Mouse (Mus musculus) ES-E14 (cell line): Measurements from ENCODE around the gene Sh3d19. TPM values are rescaled to one million over a fixed set of nuclear protein-coding genes. Genes with fewer than 3 reads are reported as not detected.

Source experiments
- DNase-seq: peaks from one replicate; pipeline ENCODE4 v3.0.0-alpha.2; 2013; ENCODE audit warnings: low read depth, low spot score
- H3K27ac ChIP-seq: 2 replicates; pipeline ENCODE4 v1.5.1; 2012; ENCODE audit warnings: low read depth, mild to moderate bottlenecking, low read length, moderate library complexity, mixed read lengths; ENCODE audit not compliant: poor library complexity, insufficient read depth, severe bottlenecking
- H3K36me3 ChIP-seq: 2 replicates; pipeline ENCODE4 v1.6.1; 2012; ENCODE audit warnings: mild to moderate bottlenecking, low read length, moderate library complexity, mixed read lengths; ENCODE audit not compliant: control insufficient read depth, poor library complexity, insufficient read depth, severe bottlenecking
- H3K4me1 ChIP-seq, 2 experiments: fragments of 150-350 bp in 1 of 2; sonication (generic) in 1 of 2; 2 replicates each; pipeline ENCODE4 v1.6.1; 2012; ENCODE audit warnings: low read length in 2 of 2, mild to moderate bottlenecking in 1 of 2, mixed read lengths in 1 of 2; ENCODE audit not compliant: control insufficient read depth in 2 of 2, insufficient read depth in 2 of 2, poor library complexity in 1 of 2
- H3K4me3 ChIP-seq, 2 experiments: fragments of 150-350 bp in 1 of 2; sonication (generic) in 1 of 2; 2 replicates each; pipeline ENCODE4 v1.5.1; 2012; ENCODE audit warnings: low read length in 2 of 2, low read depth in 1 of 2, mild to moderate bottlenecking in 1 of 2, mixed read lengths in 1 of 2; ENCODE audit not compliant: insufficient read depth in 1 of 2, poor library complexity in 1 of 2, severe bottlenecking in 1 of 2
- H3K9ac ChIP-seq: 2 replicates; pipeline ENCODE4 v1.6.1; 2012; ENCODE audit warnings: low read depth, mild to moderate bottlenecking, low read length, mixed read lengths; ENCODE audit not compliant: poor library complexity, insufficient read depth, severe bottlenecking
- H3K9me3 ChIP-seq: fragments of 150-350 bp; sonication (generic); 2 replicates; pipeline ENCODE4 v1.6.1; 2012; ENCODE audit warnings: low read depth, mild to moderate bottlenecking, low read length; ENCODE audit not compliant: control insufficient read depth, insufficient read depth
- CHD2 ChIP-seq: IDR thresholded peaks from 2 replicates; pipeline ENCODE4 v1.6.1; 2014; ENCODE audit warnings: mild to moderate bottlenecking, low read depth, low read length, inconsistent platforms
- HCFC1 ChIP-seq: IDR thresholded peaks from 2 replicates; pipeline ENCODE4 v1.6.1; 2012; ENCODE audit warnings: low read length, inconsistent platforms, borderline replicate concordance; ENCODE audit not compliant: insufficient read depth
- MAFK ChIP-seq: IDR thresholded peaks from 2 replicates; pipeline ENCODE4 v1.6.1; 2014; ENCODE audit warnings: mild to moderate bottlenecking, low read depth, low read length, inconsistent platforms; ENCODE audit not compliant: insufficient read depth
- ZC3H11A ChIP-seq: IDR thresholded peaks from 2 replicates; pipeline ENCODE4 v1.6.1; 2012; ENCODE audit warnings: low read depth, mild to moderate bottlenecking, inconsistent platforms, low read length, borderline replicate concordance
- ZNF384 ChIP-seq: IDR thresholded peaks from 2 replicates; pipeline ENCODE4 v1.6.1; 2012; ENCODE audit warnings: low read depth, low read length, inconsistent platforms
- in situ Hi-C, 2 experiments: fragments of 600-800 bp; cut with MboI; formaldehyde crosslinking; loops; one replicate each; pipeline ENCODE4 v1.15.1; 2025; ENCODE audit warnings: low sequenced_read_pairs in 2 of 2, inconsistent platforms in 1 of 2; ENCODE audit not compliant: unreplicated experiment in 2 of 2
- total RNA-seq: library from RNA; depleted of rRNA; stranded (reverse); fragments of 300-350 nt; gene quantifications from 2 replicates; pipeline ENCODE4 v1.2.3, GENCODE M21; 2012

Gene Sh3d19
- total RNA-seq, 1 experiment = 13.2 TPM

- H3K4me3 ChIP-seq = no peak overlapping the region
- H3K9ac ChIP-seq = no peak overlapping the region
- no peak overlapping the region for H3K27ac ChIP-seq
- H3K4me1 ChIP-seq = no peaks in the 10 kb centered on the region
- in situ Hi-C loops = no loop called here
- TF ChIP-seq HCFC1 (no peak), MAFK (no peak), CHD2 (no peak), ZC3H11A (no peak), ZNF384 (no peak)
- H3K9me3 ChIP-seq = no peaks in the 10 kb centered on the region
- H3K36me3 ChIP-seq = peaks cover 19% of the 10 kb centered on the region
- DNase-seq = no peak
Measured at GRCm38 (mm10) chr3:86135886-86136563, 165.1 kb downstream of the Sh3d19 start.

DNA sequence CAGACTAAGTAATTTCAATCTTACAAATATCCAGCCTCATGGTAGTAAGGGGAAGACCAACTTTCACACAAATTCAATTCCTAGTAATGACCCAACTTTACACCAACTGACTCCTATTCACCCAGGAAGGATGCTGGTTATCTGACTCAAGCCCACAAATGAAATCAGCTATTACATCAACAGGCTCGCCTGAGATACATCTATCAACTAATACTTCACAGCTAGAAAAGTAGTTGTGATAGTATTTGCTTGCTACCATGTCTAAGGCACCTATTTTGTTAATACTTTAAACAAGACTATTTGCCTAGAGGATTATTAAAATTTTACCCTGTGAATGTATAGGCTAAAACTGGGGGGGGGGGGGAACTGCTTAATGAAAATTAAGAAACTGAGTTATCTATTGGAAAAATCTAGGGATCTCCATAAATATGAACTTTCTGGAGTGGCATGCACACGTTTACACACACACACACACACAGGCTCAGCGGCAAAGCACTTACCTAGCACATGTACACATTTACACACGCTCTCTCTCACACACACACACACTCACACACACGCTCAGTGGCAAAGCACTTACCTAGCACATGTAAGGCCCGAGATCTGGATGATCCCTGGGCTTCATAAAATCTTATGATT lies 166.1 kb downstream of the Sh3d19 start:
- no peak for DNase-seq
- TF ChIP-seq MAFK = no peak
- no peak for TF ChIP-seq ZC3H11A
- no peak for TF ChIP-seq ZNF384
- no peak for TF ChIP-seq HCFC1
- no peak for TF ChIP-seq CHD2
- in situ Hi-C loops = no loop called here
- Histone ChIP-seq H3K9ac (no peak overlapping the region), H3K27ac (no peak overlapping the region), H3K9me3 (no peaks in the 10 kb centered on the region), H3K36me3 (peaks cover 30% of the 10 kb centered on the region), H3K4me3 (no peak overlapping the region), H3K4me1 (no peaks in the 10 kb centered on the region; a peak in 1 of 4 replicates)

- in situ Hi-C loops = no loop called here
- Histone ChIP-seq H3K36me3 (peaks cover 30% of the 10 kb centered on the region), H3K4me3 (no peak overlapping the region), H3K4me1 (no peaks in the 10 kb centered on the region; a peak in 2 of 4 replicates), H3K27ac (no peak overlapping the region), H3K9ac (no peak overlapping the region), H3K9me3 (no peaks in the 10 kb centered on the region)
- no peak for TF ChIP-seq ZC3H11A
- TF ChIP-seq ZNF384 = no peak
- no peak for TF ChIP-seq CHD2
- no peak for TF ChIP-seq HCFC1
- TF ChIP-seq MAFK = no peak
- no peak for DNase-seq
Measured at GRCm38 (mm10) chr3:86139660-86140059, 168.8 kb downstream of the Sh3d19 start.

GRCm38 (mm10) chr3:86141366-86141765 lies 170.5 kb downstream of the Sh3d19 start:
- Histone ChIP-seq H3K4me3 (peak overlapping the region; percentile 94 to 100), H3K4me1 (no peaks in the 10 kb centered on the region; a peak in 2 of 4 replicates), H3K27ac (no peak overlapping the region; the same call in 1 of the 2 replicates), H3K36me3 (peaks cover 27% of the 10 kb centered on the region), H3K9me3 (no peaks in the 10 kb centered on the region), H3K9ac (peak overlapping the region; percentile 100)
- in situ Hi-C loops = no loop called here
- no peak for DNase-seq
- no peak for TF ChIP-seq ZC3H11A
- no peak for TF ChIP-seq MAFK
- no peak for TF ChIP-seq HCFC1
- no peak for TF ChIP-seq CHD2

DNA sequence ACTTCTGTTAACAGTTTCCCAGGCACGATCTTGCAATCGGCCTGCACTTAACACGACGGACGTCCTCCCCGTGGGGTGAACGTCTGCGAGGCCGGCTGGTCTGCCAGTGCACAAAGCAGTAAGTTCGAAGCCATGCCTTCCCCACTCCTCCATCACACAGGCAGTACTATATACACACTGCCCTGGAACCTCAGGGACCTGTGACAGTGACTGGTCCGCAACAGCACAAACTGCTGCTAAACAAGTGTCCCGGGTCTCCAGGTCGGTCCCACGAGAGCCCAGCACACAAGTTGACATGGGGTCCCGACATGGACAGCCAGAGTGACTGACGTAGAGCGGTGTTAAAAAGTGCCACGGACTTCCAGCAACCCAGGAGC lies 171.0 kb downstream of the Sh3d19 start:
- Histone ChIP-seq H3K4me3 (peak overlapping the region; percentile 94 to 100), H3K4me1 (no peaks in the 10 kb centered on the region; a peak in 2 of 4 replicates), H3K36me3 (peaks cover 27% of the 10 kb centered on the region), H3K9ac (peak overlapping the region; percentile 100), H3K27ac (peak overlapping the region; percentile 75), H3K9me3 (no peaks in the 10 kb centered on the region)
- DNase-seq = no peak
- in situ Hi-C loops = no loop called here
- TF ChIP-seq MAFK (no peak), ZC3H11A (no peak), CHD2 (no peak), HCFC1 (no peak), ZNF384 (no peak)
